Mouse (Mus musculus): Measurements from ENCODE around the gene Itga10.
"Not testable (repeated sequence)": the region's sequence is repeated elsewhere in the genome, so short reads cannot be mapped to it uniquely, and the experiment has no call there.

The Itga10 gene

DNA sequence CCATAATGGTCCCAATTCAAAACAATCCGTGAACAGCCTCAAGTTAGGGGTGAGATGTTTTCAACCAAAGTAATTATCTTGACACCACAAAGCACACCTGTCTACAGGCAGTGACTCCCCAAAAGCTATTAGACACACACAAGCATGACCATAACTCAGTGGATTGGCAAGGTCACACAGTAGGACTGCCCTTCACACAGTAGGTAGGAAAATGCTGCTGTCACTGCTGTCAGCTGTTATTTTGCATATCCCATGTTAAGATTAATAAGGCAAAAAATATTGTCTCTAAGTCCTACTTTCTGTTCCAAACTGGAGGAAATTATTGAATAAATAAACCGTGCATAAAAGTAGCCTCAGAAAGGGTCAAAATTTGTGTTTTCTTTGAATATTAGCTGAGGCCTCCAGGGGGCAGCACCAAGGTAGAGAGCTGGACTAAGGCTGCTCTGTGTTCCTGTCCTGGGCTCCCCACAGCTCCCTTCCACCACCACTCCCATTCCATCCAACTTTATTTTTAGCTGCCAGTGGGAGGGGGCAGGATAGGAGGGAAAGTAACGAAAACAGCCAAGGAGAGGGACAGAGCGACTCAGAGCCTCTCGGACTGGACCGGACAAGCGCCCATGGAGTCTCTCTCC is at the start of gene Itga10:
Gene Itga10, plus strand, starts transcription at position 567 of the 632 bp plus-strand sequence.
- peak; percentile 55 for DNase-seq

DNA sequence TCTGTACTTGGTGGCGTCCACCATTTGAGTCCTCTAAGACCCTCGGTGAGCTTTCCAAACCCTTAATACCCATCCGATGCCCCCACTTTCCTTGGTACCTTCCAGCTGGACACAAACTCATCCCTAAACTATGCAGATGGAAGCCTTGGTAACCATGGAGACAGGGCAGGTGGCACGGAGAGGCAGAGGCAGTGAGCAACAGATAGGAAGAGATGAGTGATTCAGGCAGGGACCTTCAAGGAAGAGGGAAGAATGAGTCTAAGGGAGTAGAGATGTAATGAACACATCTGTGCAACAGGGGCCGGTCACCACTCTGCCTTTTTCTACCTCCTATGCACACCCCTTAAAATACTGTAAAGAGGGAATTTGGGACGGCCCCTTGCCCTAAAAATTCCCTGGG is 49.7 kb upstream of the Itga10 start:
- no peak for DNase-seq

GRCm38 (mm10) chr3:96596228-96596707 is 49.1 kb upstream of the Itga10 start, which contains the start of gene Ankrd34a:
Gene Ankrd34a, plus strand, starts transcription at chr3:96596636.
- peak; percentile 48 for DNase-seq

GRCm38 (mm10) chr3:96596855-96597254 is 48.5 kb upstream of the Itga10 start:
- no peak for DNase-seq

DNA sequence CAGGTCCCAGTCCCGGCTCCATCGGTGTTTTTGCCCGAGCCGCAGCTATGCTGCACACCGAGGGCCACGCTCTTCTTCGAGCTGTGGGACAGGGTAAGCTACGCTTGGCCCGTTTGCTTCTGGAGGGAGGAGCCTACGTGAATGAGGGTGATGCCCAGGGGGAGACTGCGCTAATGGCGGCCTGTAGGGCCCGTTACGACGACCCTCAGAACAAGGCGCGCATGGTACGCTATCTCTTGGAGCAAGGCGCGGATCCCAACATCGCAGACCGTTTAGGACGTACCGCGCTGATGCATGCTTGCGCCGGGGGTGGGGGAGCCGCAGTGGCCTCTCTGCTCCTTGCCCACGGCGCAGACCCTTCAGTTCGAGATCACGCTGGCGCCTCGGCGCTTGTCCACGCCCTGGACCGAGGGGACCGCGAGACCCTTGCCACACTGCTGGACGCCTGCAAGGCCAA is 47.9 kb upstream of the Itga10 start:
- peak; percentile 37 for DNase-seq

DNA sequence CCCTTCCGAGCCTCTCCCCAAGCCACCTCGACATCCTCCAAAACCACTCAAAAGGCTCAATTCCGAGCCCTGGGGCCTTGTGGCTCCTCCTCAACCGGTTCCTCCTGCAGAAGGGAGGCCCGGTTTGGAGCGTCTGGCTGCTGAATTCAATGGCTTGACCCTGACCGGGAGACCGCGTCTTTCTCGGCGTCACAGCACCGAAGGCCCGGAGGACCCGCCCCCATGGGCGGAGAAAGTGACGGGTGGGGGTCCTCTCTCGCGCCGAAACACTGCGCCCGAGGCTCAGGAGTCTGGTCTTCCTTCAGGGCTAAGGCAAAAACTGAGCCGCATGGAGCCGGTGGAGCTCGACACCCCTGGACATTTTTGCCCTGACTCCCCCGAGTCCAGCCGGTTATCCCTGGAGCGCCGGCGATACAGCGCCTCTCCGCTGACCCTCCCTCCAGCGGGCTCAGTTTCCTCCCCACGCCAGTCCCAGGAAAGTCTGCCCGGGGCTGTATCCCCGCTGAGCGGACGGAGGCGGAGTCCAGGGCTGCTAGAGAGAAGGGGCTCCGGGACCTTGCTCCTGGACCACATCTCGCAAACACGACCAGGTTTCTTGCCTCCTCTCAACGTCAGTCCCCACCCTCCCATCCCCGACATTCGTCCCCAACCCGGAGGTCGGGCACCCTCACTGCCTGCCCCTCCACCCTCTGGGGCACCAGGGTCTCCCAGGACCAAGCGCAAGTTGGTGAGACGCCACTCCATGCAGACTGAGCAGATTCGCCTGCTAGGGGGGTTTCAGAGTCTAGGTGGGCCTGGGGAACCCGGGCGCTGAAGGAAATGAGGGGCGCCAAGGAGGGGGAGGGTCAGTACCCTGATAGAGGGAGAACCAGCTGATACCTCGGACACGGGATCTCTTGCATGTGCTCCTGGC is 47.0 kb upstream of the Itga10 start:
- peak; percentile 47 for DNase-seq

- DNase-seq: no peak
These were observed 46.4 kb upstream of the Itga10 start for GRCm38 (mm10) chr3:96599069-96599393.

- DNase-seq: no peak
These were observed 46.0 kb upstream of the Itga10 start for GRCm38 (mm10) chr3:96599411-96599810.

GRCm38 (mm10) chr3:96600639-96601250 is 44.6 kb upstream of the Itga10 start, which contains the start of gene Lix1l:
Gene Lix1l, plus strand, starts transcription at chr3:96601149.
- DNase-seq: peak; percentile 89

- no peak for DNase-seq
These were observed 44.1 kb upstream of the Itga10 start for GRCm38 (mm10) chr3:96601251-96601787.

GRCm38 (mm10) chr3:96601941-96602703 is 43.3 kb upstream of the Itga10 start:
- DNase-seq: no peak

DNA sequence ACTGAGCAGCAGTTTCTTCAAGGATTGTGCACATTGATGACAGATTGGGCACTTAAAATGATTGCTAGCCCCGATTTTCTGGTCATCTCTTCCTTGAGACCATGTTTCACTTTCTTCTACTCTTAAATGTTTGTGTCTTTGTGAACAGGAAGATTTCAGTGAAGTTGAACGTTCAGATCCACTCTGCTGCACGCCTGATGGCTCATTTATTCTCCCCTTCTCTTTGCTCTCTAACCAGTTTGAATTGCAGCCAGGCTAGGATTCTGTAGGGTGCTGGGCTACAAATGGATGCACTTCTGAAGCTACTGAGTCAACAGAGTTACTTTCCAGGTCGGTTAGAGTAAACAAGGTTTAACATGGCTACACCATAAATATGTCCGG is 42.7 kb upstream of the Itga10 start:
- no peak for DNase-seq

- no peak for DNase-seq
These were observed 42.1 kb upstream of the Itga10 start for GRCm38 (mm10) chr3:96603311-96603710.

- DNase-seq: not testable (repeated sequence)
These were observed 39.4 kb upstream of the Itga10 start for GRCm38 (mm10) chr3:96606007-96606406.

GRCm38 (mm10) chr3:96606618-96607017 is 38.8 kb upstream of the Itga10 start:
- no peak for DNase-seq

- DNase-seq: no peak
These were observed 27.4 kb upstream of the Itga10 start for GRCm38 (mm10) chr3:96617941-96618340.

GRCm38 (mm10) chr3:96623201-96623600 is 22.2 kb upstream of the Itga10 start:
- no peak for DNase-seq

GRCm38 (mm10) chr3:96629729-96630600 is 15.4 kb upstream of the Itga10 start, which contains the start of gene Rbm8a:
Gene Rbm8a, plus strand, starts transcription at chr3:96629933.
- peak; percentile 94 for DNase-seq

DNA sequence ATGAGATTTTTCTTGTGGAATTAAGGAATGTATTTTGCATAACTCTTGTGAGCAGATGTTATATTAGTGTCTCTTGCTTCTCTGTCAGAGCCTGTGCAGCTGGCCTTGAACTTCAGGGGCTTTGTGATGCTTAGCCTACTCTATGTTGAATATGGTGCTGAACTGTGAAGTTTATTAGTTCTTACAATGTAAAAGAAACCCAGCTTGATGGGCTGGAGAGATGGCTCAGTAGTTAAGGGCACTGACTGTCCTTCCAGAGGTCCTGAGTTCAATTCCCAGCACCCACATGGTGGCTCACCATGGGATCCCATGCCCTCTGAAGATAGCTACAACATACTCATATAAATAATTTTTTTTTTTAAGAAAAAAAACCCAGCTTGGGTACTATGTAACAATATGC is 13.3 kb upstream of the Itga10 start:
- DNase-seq: no peak

- no peak for DNase-seq
These were observed 11.4 kb upstream of the Itga10 start for GRCm38 (mm10) chr3:96634015-96634414.
